Mouse (Mus musculus): ENCODE results near the gene Sh3bp4.

- TF ChIP-seq NELFE (IDR thresholded peaks at IDR 0.05; ENCODE audit: low read depth, low read length) (no peak), MXI1 (IDR thresholded peaks at IDR 0.05; ENCODE audit: low read depth, low read length) (no peak), ETS1 (conservative IDR thresholded peaks at IDR 0.05; ENCODE audit: low read depth, low read length) (no peak), CTCF (conservative IDR thresholded peaks at IDR 0.05 in 1 of 2, IDR thresholded peaks at IDR 0.05 in 1 of 2; ENCODE audit: low read depth in 2 of 2, low read length in 2 of 2) (no peak), CHD2 (IDR thresholded peaks at IDR 0.05; ENCODE audit: low read length) (no peak), ZNF384 (IDR thresholded peaks at IDR 0.05; ENCODE audit: low read depth, low read length) (no peak), POLR2A (IDR thresholded peaks at IDR 0.05; ENCODE audit: low read depth, low read length) (no peak), EP300 (IDR thresholded peaks at IDR 0.05; ENCODE audit: low read length) (no peak), CHD1 (IDR thresholded peaks at IDR 0.05; ENCODE audit: low read depth, low read length) (no peak), USF1 (IDR thresholded peaks at IDR 0.05; ENCODE audit: low read depth, low read length) (no peak)
Observed at GRCm38 (mm10) chr1:89078240-89078639, 8.0 kb downstream of the Sh3bp4 start.
